Mouse (Mus musculus) right cerebral cortex, postnatal 25 days (tissue): Measurements from ENCODE around the gene Tekt4.

Experiments
- DNase-seq: peaks from one replicate; pipeline ENCODE4 v3.0.0; 2022

The Tekt4 gene

DNA sequence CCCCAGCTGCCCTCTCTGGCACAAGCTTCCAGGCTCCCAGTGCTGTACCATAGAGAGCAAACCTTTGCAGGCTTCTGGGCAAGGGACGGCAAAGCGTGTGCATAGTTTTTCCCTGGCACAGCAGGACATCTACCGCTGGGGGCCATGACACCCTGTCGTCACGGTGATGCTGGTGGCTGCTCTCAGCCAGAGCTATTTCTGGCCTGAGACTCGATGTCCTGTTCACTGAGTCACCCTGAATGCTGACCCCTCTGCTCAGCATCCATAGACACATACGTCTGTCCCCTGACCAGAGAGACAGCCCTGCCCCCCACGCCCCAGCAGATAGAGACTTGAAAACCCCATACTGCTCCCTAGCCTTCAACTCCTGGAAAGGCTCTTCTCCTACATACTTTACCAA is 25.7 kb downstream of the Tekt4 start:
- no peak for DNase-seq

DNA sequence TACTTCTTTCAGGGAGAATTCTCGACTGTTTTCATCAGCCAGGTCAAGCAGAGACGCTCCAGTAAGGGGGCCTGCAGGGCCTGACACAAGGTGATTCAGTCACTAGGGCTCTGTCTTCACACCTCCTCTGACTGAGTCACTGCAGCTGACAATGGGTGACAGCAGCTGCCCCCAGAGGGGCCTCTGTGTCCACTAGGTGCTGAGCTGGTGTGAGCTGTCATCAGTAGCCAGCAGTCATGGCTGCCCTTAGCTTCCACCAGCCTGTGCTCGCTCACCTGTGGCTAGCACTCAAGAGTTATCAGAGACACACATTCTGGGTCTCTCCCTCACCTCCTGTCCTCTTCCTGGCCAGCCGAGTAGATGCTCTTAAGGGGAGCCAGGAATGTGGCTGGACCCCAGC is 26.4 kb downstream of the Tekt4 start:
- DNase-seq: no peak

DNA sequence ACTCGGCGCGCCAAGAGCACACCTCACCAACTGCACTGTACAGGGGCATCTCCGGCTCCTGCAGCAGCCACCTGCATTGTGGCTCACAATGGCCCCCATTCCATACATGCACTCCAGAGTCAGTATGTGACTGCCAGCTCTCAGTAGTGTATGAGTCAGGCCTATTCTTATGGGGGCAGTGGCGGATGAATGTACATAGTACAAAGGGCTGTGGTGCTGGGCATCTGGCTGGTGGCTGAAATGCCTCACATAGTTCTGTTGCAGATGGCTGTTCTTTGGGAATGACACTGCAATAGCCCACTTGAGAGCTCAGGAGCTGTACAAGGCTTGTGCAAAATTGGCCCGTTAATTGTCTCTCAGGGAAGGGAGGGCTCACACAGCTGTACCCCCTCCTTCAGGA is 27.7 kb downstream of the Tekt4 start:
- DNase-seq: no peak

DNA sequence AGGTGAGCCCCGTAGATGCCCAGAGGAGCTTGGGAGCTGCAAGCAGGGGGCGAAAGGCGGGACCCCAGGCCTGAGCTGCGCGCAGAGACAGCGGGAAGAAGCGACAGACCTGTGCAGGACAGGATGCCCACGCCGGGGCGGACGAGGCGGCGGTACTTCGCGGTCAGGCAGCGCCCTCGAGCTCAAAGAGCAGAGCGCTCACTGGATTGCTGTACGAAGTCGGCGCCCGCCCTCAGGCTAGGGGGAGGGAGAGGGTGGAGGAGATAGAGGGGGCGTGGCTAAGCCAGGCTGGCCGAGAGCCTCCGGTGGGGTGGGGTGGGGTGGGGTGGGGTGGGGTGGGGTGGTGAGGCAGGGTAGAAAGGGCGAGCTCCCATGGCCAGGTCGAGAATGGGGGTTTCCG is 42.6 kb downstream of the Tekt4 start, which contains the start of gene Sstr5:
Gene Sstr5 (minus strand): TSS at position 276 of the 400 bp plus-strand sequence.
- no peak for DNase-seq

DNA sequence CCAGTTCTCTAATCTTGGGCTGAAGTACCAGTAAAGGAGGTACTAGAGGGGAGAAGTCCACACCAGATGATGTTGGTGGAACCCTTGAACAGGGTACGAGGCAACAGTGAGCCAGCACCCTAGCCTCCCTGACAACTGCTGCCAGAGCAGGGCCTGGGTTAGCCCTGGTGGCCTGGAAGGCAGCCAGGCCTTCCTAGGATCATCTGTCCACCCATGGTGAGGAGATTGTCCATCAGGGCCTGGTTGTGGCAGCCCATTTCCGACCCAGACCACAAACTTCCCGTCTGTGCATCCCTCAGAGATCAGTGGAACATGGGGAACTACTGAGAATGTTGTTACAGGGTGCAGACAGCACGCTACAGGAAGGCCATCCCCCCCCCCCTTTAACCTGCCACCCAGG is 48.2 kb downstream of the Tekt4 start:
- DNase-seq: no peak

DNA sequence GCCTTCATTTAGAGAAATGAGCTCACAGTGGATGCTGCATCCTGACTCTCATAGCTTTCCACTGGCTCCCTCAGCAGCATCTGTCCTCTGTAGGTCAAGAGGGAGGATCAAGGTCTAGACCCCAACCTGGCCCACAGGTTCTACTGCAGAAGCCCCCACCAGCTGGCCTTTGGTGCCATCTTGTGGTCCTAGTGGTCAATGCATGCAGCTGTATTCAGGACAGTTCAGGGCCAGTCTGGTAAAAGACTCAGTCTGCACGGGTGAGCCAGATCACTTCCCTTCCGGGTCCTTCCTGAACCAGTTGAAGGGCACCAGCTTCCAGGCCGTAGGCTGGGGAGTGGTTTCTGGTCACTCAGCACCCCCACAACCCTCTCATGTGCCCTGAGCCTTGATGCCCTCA is 53.4 kb downstream of the Tekt4 start:
- DNase-seq: peak; percentile 74

DNA sequence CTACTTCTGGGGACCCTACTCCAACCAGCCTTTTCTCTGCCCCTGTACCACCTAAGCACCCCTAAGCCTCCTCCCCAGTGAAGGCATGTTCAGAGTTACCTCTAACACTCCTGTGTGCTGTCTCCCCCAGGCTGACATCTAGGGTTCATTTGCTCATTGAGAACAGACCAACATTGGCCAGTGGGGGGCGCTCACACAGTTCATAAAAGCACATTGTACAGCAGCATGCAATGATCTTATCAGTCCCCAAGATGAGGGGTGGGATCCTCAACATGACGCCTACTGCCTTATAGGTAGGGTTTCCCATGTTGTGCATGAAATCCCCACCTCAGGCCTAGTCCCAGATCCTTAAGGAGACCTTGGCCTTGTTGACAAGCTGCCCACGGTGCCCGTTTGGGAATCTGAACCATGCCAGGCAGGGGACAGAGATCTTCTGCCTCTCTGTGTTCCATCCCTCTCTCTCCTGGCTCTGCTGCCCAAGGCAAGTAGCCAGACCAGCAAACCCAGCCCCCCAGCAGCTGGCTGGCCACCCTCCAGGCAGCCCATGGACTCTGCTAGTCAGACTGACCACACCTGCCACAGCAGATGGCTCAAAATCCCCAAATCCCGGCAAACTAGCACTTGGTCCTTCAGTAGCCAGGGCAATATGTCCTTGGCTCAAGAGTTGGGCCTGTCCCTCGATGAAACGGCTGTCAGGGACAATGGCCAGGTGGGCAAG is 54.6 kb downstream of the Tekt4 start:
- peak; percentile 51 for DNase-seq

DNA sequence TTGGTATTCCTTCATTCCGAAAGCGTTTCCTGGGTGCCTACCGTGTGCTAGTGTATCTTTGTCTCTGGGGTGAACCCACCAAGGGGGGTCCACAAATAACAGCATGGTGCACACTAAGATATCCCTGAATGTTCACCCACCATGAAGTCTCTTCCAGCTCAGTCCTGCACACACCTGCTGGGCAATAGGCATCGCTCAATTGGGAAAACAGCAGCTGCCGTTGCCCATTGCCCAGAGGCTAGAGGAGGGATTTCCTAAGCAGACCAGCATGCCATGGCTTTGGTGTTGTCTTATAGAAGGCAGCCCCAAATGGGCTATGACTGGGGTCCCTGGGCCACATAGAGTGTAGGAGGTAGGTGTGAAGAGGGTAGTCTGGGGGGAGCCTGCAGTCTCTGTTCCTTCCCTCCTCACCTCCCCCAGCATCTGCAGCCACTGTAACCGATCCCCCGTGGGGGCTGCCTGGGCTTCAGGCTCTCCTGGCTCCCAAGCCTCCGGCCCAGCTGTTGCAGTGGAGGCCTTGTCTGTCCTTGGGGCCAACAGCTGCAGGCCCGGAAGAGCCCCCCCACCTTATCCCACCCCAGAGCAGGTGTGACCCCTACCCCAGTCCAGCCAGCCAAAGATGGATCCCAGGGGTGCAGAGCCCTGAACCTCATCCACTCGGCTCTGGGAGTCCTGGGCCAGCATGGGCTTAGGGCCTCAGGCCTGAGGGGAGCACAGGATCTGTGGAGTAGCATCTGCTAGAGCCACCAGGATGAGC is 55.8 kb downstream of the Tekt4 start:
- no peak for DNase-seq

DNA sequence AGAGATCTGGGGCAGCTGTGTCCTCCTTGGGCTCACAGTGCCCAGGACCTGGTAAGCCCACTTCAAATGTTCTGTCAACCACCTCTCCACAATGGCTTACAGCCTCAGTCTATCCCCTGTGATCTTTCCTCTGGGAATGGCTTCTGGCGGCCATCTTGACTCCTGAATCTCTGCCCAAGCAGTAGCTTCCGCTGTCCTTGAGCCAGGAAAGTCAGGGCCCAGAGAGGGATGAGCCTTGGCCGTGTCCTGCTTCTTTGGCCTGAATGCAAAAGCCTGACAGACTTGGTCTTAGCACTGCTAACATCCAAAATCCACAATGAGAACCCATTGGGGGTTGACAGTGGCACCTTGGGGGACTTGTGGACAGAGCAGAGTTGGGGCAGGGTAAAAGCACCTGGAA is 57.5 kb downstream of the Tekt4 start:
- no peak for DNase-seq

DNA sequence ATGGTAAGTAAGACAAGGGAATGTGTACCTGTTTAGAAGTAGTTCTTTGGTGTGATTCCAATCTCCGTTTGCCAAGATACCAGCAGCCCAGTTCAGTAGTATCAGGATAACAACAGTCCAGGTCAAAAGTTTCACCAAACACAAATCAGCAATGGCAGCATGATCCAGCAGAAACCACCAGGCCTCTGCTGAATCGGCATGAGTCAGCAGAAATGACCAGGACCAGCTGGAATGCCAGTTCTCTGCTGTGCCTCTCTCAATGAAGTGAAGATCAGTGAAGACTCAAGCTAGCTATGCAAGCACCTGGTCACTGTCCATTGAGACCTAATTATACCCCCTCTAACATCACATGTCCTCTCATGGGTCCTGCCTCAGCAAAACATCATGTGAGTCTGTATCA is 59.6 kb downstream of the Tekt4 start:
- no peak for DNase-seq

DNA sequence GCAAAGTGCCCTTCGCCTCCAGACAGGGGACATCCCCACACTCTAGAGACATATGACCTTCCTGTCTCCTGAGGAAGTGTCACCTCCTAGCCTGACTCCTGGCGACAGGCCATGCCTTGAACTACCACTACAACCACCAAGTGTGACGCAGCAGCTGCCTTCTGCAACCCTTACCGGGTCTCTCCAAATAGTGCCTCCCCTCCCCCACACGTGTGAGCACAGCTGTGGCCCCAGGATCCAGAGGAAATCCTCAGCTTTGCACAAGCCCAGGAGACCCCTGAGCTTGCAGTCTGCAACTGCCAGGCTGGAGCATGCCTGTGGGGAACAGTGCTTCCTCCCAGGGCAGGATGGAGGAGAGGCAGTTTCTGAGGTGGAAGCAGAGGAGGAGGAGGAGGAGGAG is 61.9 kb downstream of the Tekt4 start:
- DNase-seq: no peak

DNA sequence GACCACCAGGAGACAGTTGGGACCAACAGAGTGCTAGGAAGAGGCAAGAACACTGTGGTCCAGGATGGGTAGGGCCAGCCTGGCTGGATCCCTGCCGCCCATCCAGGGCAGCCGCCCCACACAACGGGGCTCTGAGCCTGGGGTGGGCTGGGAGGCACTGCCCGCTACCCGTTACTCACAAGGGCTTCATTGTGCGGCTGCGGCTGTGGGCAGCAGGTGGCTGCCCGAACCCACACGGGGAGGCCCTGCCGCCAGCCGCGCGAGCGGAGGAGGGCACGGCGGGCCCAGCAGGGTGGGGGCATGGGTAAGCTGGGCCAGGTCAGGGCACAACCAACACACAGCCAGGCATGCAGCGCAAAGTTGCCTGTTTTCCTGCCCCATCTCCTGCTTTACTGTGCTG is 63.7 kb downstream of the Tekt4 start:
- DNase-seq: peak; percentile 32

DNA sequence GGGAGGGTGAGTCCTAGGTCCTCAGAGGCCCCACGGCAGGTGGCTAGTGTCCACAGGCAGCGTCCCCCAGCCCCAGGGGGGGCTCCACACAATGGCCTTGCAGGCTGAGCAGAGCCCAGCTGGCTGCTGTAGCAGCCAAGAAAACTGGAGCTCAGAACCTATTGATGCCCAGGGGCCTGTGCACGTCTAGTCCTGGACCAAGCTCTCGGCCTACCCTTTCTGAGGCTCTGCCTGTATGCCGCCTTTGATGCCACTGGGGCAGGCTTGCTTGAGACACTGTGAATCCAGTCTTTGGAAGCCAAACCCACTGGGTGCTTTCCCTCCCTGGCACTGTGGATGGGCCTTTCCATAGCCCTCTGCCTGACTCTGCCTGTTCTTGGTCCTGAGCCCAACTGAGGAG is 65.1 kb downstream of the Tekt4 start:
- DNase-seq: no peak

DNA sequence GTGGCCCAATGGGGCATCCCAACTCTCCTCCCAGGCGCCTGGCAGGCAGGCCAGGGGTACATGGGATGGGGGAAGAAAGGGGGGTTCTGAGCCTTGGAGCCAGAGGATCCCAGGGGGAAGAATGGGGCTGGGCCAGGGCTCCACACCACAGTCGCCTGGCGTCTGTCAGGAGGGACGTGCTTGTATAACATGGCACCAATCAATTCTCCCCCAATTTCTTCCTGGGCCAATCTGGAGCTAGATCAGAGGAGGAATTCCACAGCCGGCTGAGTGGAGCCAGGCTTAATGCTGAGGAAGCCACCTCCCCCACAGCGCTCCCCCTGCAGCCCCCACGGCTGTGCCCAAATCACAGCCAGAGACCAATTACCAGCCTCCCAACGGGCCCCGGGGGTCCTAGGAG is 66.1 kb downstream of the Tekt4 start:
- DNase-seq: no peak

DNA sequence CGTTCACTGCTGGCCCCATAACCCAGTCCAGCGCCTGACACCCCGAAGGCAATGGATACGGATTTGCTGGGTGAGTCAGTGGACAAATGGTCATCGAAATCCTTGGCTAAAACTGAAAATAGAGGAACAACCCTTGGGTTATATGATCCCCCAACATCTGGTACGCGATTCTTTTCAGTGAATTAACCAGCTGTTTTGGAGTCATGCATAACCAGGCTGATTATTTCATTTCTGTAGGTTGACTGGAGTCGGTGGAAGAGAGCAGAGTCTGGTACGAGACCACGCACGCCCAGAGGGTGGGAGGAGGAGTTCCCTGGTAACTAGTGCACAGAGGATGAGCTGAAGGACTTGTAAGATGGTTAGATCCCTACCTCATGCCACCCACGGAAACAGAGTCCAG is 67.7 kb downstream of the Tekt4 start:
- no peak for DNase-seq
